ENCODE assay signal across 11 mouse cellular contexts in the genomic region with DNA sequence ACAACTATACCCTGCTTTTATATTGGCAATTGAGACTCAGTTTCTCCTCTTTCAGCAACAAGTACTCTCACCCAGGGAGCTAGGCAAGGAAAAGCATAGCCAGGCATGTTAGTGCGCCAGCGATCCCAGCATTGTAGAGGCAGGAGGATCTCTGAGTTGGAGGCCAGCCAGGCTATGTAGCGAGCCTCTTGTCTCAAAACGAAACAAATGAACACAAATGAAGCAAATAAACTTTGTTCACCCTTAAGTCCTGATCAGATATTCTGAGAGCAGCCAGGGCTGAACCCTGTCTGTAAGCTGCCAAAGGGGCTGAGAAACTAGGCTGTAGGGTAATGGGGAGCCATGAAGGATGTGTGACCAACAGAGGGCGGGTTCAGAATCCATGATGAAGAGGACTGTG. TPM values are rescaled to one million over a fixed set of nuclear protein-coding genes. Genes with fewer than 3 reads are reported as not detected.
A peak's percentile ranks its signal among the peaks of the same experiment; 100 is the strongest.
DNase-seq lines count a peak whose midpoint lies in the region; ATAC-seq and TF ChIP-seq lines count a peak whose summit lies in the region.
"Had no signal": no experiment of that assay in that cellular context is flagged by ENCODE, and none has a peak within 500 bp of the region (broad histone marks: within the 10 kb centered on the region; RNA-seq: fewer than 3 reads in every experiment).

No protein-coding gene starts in this region.

- H3K9ac ChIP-seq in kidney, embryonic 14.5 days (ENCODE audit: low read depth, low read length) = no peak overlapping the region
- H3K9ac ChIP-seq in heart, postnatal 0 days (replicated peaks; ENCODE audit: low read depth, low read length) = no peak overlapping the region

- peak overlapping the region; percentile 84 for H3K27ac ChIP-seq in kidney, embryonic 14.5 days (ENCODE audit: low read depth, low read length)
- H3K27ac ChIP-seq in heart, postnatal 0 days (ENCODE audit: low read depth) = peak overlapping the region; percentile 54

- H3K4me2 ChIP-seq in kidney, embryonic 14.5 days (replicated peaks; ENCODE audit: low read depth, low read length) = no peak overlapping the region
- H3K4me2 ChIP-seq in heart, postnatal 0 days (ENCODE audit: low read depth, low read length) = no peak overlapping the region

- no peak for TF ChIP-seq CTCF in heart, postnatal 0 days (IDR thresholded peaks at IDR 0.05; ENCODE audit: low read depth)

- H3K4me3 ChIP-seq in kidney, embryonic 14.5 days (ENCODE audit: low read length) = no peak overlapping the region
- H3K4me3 ChIP-seq in heart, postnatal 0 days (ENCODE audit: low read depth, low read length) = no peak overlapping the region

- ATAC-seq in kidney, embryonic 14.5 days (ENCODE audit: low FRiP score, low TSS enrichment) = no peak
- ATAC-seq in heart, postnatal 0 days (ENCODE audit: insufficient read depth, low read depth) = no peak

- no peak for TF ChIP-seq EP300 in heart, postnatal 0 days (IDR thresholded peaks at IDR 0.05; ENCODE audit: low read depth)

- peak; percentile 37 for DNase-seq in adrenal gland, adult 2 months
- no peak for DNase-seq in adrenal gland, postnatal 10 days
- no peak for DNase-seq in kidney, adult 11 months
- DNase-seq in heart, postnatal 0 days (ENCODE audit: low spot score) = no peak
- peak; percentile 32 for DNase-seq in lung, postnatal 36 days
- no peak for DNase-seq in adrenal gland, adult 18-20 months (ENCODE audit: low spot score in 2 of 2)
- no peak for DNase-seq in left cerebral cortex, adult 9 months (ENCODE audit: low spot score in 2 of 2)
- DNase-seq: thymus, postnatal 4 days had no signal

- WGBS in kidney, embryonic 14.5 days = 82% methylated on average over 5 of the region's 5 CpGs
- WGBS in heart, postnatal 0 days = 65% methylated on average over 5 of the region's 5 CpGs

- H3K36me3 ChIP-seq in kidney, embryonic 14.5 days (ENCODE audit: control insufficient read depth, insufficient read depth, low read length) = peaks cover 29% of the 10 kb centered on the region
- H3K36me3 ChIP-seq in heart, postnatal 0 days (replicated peaks; ENCODE audit: control insufficient read depth, insufficient read depth, low read length) = peaks cover 20% of the 10 kb centered on the region

- H3K4me1 ChIP-seq in kidney, embryonic 14.5 days (ENCODE audit: control insufficient read depth, insufficient read depth, low read length) = peaks cover 44% of the 10 kb centered on the region
- H3K4me1 ChIP-seq in heart, postnatal 0 days (ENCODE audit: control insufficient read depth, insufficient read depth) = peaks cover 44% of the 10 kb centered on the region

- H3K9me3 ChIP-seq in kidney, embryonic 14.5 days (ENCODE audit: control insufficient read depth, low read length) = no peaks in the 10 kb centered on the region
- H3K9me3 ChIP-seq in heart, postnatal 0 days (replicated peaks; ENCODE audit: control insufficient read depth, low read length) = no peaks in the 10 kb centered on the region

- no peaks in the 10 kb centered on the region for H3K27me3 ChIP-seq in kidney, embryonic 14.5 days (ENCODE audit: control insufficient read depth, insufficient read depth, low read length)
- H3K27me3 ChIP-seq in heart, postnatal 0 days (ENCODE audit: control insufficient read depth, insufficient read depth, low read length) = no peaks in the 10 kb centered on the region

RNA-seq across cellular contexts. Expression of a gene that starts 7.9 kb away (rescaled TPM):
- 10 to 100 TPM; 15.6 to 26.7 TPM for total RNA-seq in adrenal gland, adult 2 months (2021)
- 58.3 and 77.4 TPM in 2 replicates for polyA plus RNA-seq in adrenal gland, adult 2 months (2012; rRNA removed)
- 10 to 100 TPM; 18.5 to 29.5 TPM for total RNA-seq in adrenal gland, postnatal 10 days (2021)
- polyA plus RNA-seq in kidney, embryonic 14.5 days (2014; fragmentation: Nextera tagmentation; extraction: Ambion mirVana) = 6.6 and 8.4 TPM in 2 replicates
- total RNA-seq in heart, postnatal 0 days (2014; rRNA removed; ENCODE audit: low replicate concordance) = 21.1 and 36.7 TPM in 2 replicates
- polyA plus RNA-seq in heart, postnatal 0 days (2015; fragmentation: Nextera tagmentation; extraction: Ambion mirVana) = 10.3 and 11.3 TPM in 2 replicates
- total RNA-seq in adrenal gland, adult 18-20 months (2021) = 10 to 100 TPM; 19.0 to 22.8 TPM

RNA-seq across cellular contexts. Expression of a gene that starts 10.0 kb away (rescaled TPM):
- total RNA-seq in adrenal gland, adult 2 months (2021) = 10 to 100 TPM in 1 of 2 experiments, 1 to 10 TPM in 1; 9.9 to 16.4 TPM
- polyA plus RNA-seq in adrenal gland, adult 2 months (2012; rRNA removed) = 44.9 and 54.6 TPM in 2 replicates
- 10 to 100 TPM; 14.1 to 21.4 TPM for total RNA-seq in adrenal gland, postnatal 10 days (2021)
- polyA plus RNA-seq in kidney, embryonic 14.5 days (2014; fragmentation: Nextera tagmentation; extraction: Ambion mirVana) = 2.9 and 3.4 TPM in 2 replicates
- 10.8 and 15.0 TPM in 2 replicates for total RNA-seq in heart, postnatal 0 days (2014; rRNA removed; ENCODE audit: low replicate concordance)
- 0.74 and 0.93 TPM in 2 replicates for polyA plus RNA-seq in heart, postnatal 0 days (2015; fragmentation: Nextera tagmentation; extraction: Ambion mirVana)
- total RNA-seq in adrenal gland, adult 18-20 months (2021) = 10 to 100 TPM; 13.6 to 13.9 TPM

RNA-seq across cellular contexts. Expression of a gene that starts 15.7 kb away (rescaled TPM):
- total RNA-seq in adrenal gland, adult 2 months (2021) = 100 to 1,000 TPM; 198 to 219 TPM
- polyA plus RNA-seq in adrenal gland, adult 2 months (2012; rRNA removed) = 559 and 580 TPM in 2 replicates
- total RNA-seq in adrenal gland, postnatal 10 days (2021) = 100 to 1,000 TPM in 1 of 2 experiments, 10 to 100 TPM in 1; 95.1 to 101 TPM
- 117 and 123 TPM in 2 replicates for polyA plus RNA-seq in kidney, embryonic 14.5 days (2014; fragmentation: Nextera tagmentation; extraction: Ambion mirVana)
- 51.6 and 95.2 TPM in 2 replicates for total RNA-seq in heart, postnatal 0 days (2014; rRNA removed; ENCODE audit: low replicate concordance)
- 63.4 and 64.8 TPM in 2 replicates for polyA plus RNA-seq in heart, postnatal 0 days (2015; fragmentation: Nextera tagmentation; extraction: Ambion mirVana)
- 100 to 1,000 TPM; 139 to 206 TPM for total RNA-seq in adrenal gland, adult 18-20 months (2021)

RNA-seq across cellular contexts. Expression of a gene that starts 26.8 kb away (rescaled TPM):
- total RNA-seq in adrenal gland, adult 2 months (2021) = 10 to 100 TPM; 54.7 to 76.7 TPM
- polyA plus RNA-seq in adrenal gland, adult 2 months (2012; rRNA removed) = 129 and 149 TPM in 2 replicates
- total RNA-seq in adrenal gland, postnatal 10 days (2021) = 10 to 100 TPM; 46.1 to 48.5 TPM
- 106 and 113 TPM in 2 replicates for polyA plus RNA-seq in kidney, embryonic 14.5 days (2014; fragmentation: Nextera tagmentation; extraction: Ambion mirVana)
- total RNA-seq in heart, postnatal 0 days (2014; rRNA removed; ENCODE audit: low replicate concordance) = 73.5 and 89.9 TPM in 2 replicates
- polyA plus RNA-seq in heart, postnatal 0 days (2015; fragmentation: Nextera tagmentation; extraction: Ambion mirVana) = 62.7 and 66.4 TPM in 2 replicates
- total RNA-seq in adrenal gland, adult 18-20 months (2021) = 10 to 100 TPM; 63.8 to 67.8 TPM

RNA-seq across cellular contexts. Expression of a gene that starts 29.7 kb away (rescaled TPM):
- total RNA-seq in adrenal gland, adult 2 months (2021) = not detected
- not detected in 2 replicates for polyA plus RNA-seq in adrenal gland, adult 2 months (2012; rRNA removed)
- under 1 TPM; 0.15 to 0.42 TPM for total RNA-seq in adrenal gland, postnatal 10 days (2021)
- 0.27 and 0.34 TPM in 2 replicates for polyA plus RNA-seq in kidney, embryonic 14.5 days (2014; fragmentation: Nextera tagmentation; extraction: Ambion mirVana)
- 1.1 TPM in 1 of 2 replicates, not detected in the other for total RNA-seq in heart, postnatal 0 days (2014; rRNA removed; ENCODE audit: low replicate concordance)
- polyA plus RNA-seq in heart, postnatal 0 days (2015; fragmentation: Nextera tagmentation; extraction: Ambion mirVana) = 0.12 and 0.14 TPM in 2 replicates
- not detected for total RNA-seq in adrenal gland, adult 18-20 months (2021)
- total RNA-seq: left cerebral cortex, postnatal 10 days; megakaryocyte-erythroid progenitor cell, adult 5-6 weeks had no signal

Comparison
In these comparisons a context has a peak if more than half of its experiments do, and no peak if none do; other contexts are left out.
1. DNase-seq: peak in adrenal gland, adult 2 months (single experiment) and lung, postnatal 36 days (single experiment); none in adrenal gland, postnatal 10 days (single experiment), kidney, adult 11 months (single experiment), heart, postnatal 0 days (single experiment), adrenal gland, adult 18-20 months (0 of 2) and left cerebral cortex, adult 9 months (0 of 2).